Mouse (Mus musculus) cortical plate, adult 2 months (tissue): Measurements from ENCODE around the gene Arhgef38.

Experiments
- CTCF ChIP-seq: fragments of 200-500 bp; IDR thresholded peaks from 2 replicates; pipeline ENCODE4 v1.5.1; 2011; ENCODE audit warnings: mild to moderate bottlenecking, control low read depth, low read length; ENCODE audit not compliant: insufficient read depth; ENCODE audit errors: extremely low read depth
- POLR2A ChIP-seq: fragments of 200-500 bp; IDR thresholded peaks from 2 replicates; pipeline ENCODE4 v1.6.1; 2011; ENCODE audit warnings: mild to moderate bottlenecking, low read length, control low read depth; ENCODE audit not compliant: insufficient read depth; ENCODE audit errors: extremely low read depth

DNA sequence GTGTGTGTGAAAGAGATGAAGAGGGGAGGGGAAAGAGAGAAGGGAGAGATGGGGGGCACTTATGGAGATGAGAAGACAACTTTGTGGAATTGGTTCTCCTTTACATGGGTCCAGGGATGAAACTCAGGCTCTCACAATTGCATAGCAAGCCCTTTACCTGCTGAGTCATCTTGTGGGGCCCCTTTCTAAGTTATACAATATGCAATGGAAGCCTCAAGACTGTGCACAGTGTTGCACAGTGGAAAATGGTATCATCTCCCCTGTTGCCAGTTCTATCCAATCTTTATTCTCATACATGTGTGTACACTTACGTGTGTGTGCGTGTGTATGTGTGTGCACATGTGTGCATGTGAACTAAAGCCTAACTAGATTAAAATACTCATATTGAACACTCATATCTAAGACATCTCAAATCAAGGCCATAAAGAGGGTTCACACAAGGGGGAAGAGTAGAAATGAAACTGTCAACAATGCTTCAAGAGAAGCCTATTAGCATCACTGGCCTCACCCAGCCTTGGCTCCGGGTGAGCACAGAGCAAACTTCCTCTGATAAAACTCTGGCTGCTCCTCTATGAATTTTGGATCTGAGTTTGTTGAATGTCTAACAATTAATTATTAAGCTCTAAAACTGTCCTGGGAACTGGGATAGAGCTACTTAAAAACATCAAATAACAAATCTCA lies 21.2 kb downstream of the Arhgef38 start:
- TF ChIP-seq CTCF: no peak
- no peak for TF ChIP-seq POLR2A
